Mouse (Mus musculus) myocyte (in vitro differentiated cells): ENCODE results near the gene Omt2a.
"Not testable (repeated sequence)": the region's sequence is repeated elsewhere in the genome, so short reads cannot be mapped to it uniquely, and the experiment has no call there.

Source experiments
- MYOG ChIP-seq, 3 experiments: IDR thresholded peaks; one replicate each; pipeline ENCODE4 v1.6.1; 2011; ENCODE audit warnings: control low read depth in 2 of 3, low read depth in 2 of 3, mild to moderate bottlenecking in 2 of 3; ENCODE audit not compliant: insufficient read length in 2 of 3, control insufficient read depth in 1 of 3, insufficient read depth in 1 of 3
- POLR2A ChIP-seq: IDR thresholded peaks from one replicate; pipeline ENCODE4 v1.6.1; 2011; ENCODE audit warnings: low read depth, mild to moderate bottlenecking, control low read depth, moderate library complexity; ENCODE audit not compliant: insufficient read length

DNA sequence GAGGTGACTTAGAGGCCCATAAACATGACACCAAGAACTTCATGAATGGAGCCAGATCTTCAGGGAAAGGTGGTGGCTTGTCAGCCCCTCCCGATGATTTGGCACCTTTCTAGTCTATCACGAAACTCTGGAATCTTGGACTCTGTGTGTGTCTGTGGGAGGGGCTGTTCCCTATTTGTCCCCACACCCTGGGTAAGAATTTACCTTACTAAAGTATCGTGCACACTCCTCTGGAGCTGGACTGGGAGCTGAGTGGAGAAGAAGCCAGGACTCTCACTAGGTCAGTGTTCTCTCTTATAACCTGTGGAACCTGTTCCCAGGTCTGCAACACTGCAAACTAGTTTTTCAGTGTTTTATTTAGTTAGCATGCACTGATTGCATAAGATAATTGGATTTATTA lies 24.9 kb downstream of the Omt2a start, which contains the start of gene Gm10639:
- not testable (repeated sequence) for TF ChIP-seq MYOG (IDR thresholded peaks at IDR 0.05; ENCODE audit: control insufficient read depth in 1 of 3, insufficient read depth in 1 of 3, insufficient read length in 2 of 3, low read depth in 2 of 3); POLR2A
